Mouse (Mus musculus) left cerebral cortex, adult 11 months (tissue): Measurements from ENCODE around the gene Ankrd13b.
A peak's percentile ranks its signal among the peaks of the same experiment; 100 is the strongest.

ENCODE experiments used
- DNase-seq: peaks from one replicate; pipeline ENCODE4 v3.0.0; 2022; ENCODE audit warnings: low spot score

The Ankrd13b gene

GRCm38 (mm10) chr11:77508068-77509021, 18.9 kb upstream of the Ankrd13b start:
- no peak for DNase-seq

- DNase-seq = no peak
Measured at GRCm38 (mm10) chr11:77507426-77507825, 17.9 kb upstream of the Ankrd13b start.

DNA sequence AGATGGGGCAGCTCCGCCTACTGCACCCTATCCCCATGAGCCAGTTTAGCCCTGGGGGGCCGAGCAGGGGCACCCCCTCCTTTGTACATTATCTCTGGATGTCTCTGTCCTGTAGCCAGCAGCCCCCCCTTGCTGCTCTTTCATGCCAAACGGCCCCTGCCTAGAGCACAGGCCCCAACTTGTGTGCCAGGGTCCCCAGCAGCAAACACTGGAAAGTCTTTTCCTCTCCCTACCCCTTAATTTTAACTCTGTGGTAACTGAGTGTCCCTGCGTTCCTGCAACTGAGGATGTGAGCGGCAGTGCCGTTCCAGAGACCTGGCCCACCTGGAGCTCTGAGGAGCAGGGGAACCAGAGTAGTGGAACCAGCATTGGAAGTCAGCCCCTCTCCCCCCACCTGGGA, 17.5 kb upstream of the Ankrd13b start:
- no peak for DNase-seq

DNA sequence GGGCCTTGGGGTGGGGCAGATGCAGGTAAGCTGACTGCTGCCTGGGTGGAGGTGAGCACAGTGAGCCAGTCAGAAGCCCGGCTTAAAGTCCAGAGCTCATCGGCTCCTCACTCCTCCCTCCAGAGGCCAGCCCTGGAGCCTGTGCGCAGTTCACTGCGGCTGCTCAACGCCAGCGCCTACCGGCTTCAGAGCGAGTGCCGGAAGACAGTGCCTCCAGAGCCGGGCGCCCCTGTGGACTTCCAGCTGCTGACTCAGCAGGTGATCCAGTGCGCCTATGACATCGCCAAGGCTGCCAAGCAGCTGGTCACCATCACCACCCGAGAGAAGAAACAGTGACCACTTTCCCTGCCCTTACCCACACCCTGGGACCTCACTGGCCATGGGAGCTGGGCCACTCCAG, 16.8 kb upstream of the Ankrd13b start:
- no peak for DNase-seq

DNA sequence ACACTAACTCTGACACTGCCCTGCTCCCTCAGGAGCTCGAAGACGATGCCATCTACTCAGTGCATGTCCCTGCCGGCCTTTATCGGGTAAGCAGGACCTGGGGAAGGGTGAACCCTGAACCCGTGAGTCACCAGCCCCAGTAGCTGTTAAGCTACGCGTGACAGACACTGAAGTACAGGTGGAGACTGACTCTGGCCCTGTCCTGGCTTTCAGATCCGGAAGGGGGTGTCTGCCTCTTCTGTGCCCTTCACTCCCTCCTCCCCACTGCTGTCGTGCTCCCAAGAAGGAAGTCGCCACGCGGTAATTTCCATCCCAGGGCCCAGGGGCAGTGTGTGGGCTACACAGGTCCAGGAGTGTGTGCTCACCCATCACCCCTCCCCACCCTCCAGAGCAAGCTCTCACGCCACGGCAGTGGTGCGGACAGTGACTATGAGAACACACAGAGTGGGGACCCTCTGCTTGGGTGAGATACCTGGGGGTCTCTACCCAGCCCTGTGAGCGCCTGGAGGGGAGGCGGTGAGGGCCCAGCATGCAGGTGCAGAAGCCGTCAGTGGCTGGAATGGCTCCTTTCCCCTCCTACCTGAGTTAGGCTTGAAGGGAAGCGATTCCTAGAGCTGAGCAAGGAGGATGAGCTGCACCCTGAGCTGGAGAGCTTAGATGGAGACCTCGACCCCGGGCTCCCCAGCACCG, 16.0 kb upstream of the Ankrd13b start:
- no peak for DNase-seq

- no peak for DNase-seq
Measured at GRCm38 (mm10) chr11:77504377-77504776, 14.9 kb upstream of the Ankrd13b start.

GRCm38 (mm10) chr11:77503511-77503910, 14.0 kb upstream of the Ankrd13b start:
- no peak for DNase-seq

DNA sequence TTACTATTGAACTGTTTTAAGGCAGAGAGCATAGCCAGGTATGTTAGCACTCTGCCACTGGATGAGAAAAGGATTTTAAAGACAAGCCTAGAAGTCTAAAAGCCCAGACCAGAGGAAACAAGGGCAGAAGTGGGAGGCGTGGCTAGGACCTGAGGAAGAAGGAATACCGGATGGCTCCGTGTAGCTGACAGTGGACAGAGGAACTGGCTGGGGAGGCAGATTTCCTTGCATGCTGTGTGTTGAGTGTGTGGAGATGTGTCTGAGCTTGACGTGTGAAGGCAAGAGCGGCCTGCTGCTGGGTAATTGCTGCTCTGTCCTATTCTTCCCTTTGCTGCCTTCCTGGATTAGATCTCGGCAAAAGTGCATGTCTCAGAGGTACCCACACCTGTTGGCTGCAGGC, 13.0 kb upstream of the Ankrd13b start:
- no peak for DNase-seq

DNA sequence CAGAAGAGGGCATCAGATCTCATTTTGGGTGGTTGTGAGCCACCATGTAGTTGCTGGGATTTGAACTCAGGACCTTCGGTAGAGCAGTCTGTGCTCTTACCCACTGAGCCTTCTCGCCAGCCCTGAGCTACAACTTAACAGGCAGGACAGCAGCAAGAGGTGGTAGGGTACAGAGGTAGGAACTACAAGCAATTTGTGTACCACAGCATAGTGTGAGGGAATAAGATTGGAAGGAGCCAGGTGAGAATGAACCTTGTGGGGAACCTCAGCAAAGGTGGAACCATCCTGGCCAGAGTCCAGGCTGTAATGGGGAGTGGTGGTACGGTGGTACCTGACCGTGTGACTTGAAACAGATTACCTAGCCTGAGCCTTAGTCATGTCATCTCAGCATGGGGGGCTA, 12.5 kb upstream of the Ankrd13b start:
- no peak for DNase-seq

DNA sequence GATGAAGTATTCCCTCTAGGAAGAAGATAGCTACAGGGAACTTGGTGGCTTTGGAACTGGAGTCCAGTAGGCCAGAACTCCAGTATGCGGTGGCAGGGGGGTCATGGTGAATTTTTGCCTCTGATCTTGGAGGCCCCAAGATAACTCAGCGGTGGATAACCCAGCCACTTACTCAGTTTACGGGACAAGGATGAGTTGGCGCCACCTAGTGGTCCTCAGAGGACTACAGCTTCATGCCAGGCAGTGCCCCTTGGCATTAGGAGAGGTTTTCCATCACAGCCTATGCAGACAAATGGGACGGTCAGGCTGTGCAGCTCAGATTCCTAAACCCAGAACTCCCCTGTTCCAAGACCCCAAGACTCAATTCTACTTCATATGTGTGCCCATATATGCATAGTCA, 11.9 kb upstream of the Ankrd13b start:
- no peak for DNase-seq

DNA sequence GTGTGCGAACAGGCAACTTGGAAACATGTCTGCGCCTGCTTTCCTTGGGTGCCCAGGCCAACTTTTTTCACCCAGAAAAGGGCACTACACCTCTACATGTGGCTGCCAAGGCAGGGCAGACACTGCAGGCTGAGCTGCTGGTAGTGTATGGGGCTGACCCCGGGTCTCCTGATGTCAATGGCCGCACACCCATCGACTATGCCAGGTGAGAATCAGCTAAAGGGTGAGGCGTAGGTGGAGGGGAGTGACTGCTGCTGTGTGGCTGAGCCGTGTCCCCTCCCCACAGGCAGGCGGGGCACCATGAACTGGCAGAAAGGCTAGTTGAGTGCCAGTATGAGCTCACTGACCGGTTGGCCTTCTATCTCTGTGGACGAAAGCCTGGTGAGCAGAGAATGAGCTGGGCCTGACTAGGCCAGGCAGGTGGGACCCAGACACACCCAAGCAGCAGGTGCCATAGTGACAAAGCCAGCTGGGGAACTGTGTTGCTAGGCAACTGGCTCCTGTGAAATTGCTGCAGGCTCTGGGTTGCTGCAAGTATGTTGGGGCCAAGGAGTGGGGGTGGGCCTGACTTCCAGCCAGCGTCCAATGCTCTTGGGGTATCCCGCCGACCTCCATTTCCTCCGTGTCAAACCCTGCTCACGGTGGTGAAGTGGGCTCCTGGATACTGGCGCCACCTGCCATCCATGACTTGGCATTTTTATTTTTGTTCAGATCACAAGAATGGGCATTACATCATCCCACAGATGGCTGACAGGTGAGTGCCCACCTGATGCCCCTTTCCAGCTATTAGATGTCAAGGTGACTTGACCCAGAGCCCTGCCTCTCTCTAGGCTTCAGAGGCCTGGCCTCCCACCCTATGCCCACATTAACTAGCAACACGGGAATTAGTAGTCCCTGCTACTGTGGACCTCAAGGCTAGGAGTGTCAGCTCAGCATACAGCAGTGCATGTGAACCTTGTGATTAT, 11.2 kb upstream of the Ankrd13b start:
- no peak for DNase-seq

DNA sequence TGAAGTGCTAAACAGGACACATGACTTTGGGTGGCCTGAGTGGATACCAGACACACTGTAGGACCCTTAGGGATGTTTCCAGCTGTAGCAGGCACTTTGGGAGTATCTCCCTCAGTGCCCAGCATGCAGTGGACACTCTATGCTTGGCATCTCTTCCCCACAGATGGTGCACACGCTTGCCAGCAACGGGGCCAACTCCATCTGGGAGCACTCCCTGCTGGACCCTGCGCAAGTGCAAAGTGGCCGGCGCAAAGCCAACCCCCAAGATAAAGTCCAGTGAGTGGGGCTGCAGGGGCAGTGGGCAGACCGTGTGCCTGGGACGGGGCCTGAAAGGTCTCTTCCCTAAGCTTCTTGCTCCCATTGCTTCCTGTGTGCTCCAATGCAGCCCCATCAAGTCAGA, 9.9 kb upstream of the Ankrd13b start:
- DNase-seq = no peak

GRCm38 (mm10) chr11:77498261-77499139, 9.0 kb upstream of the Ankrd13b start:
- DNase-seq = no peak

DNA sequence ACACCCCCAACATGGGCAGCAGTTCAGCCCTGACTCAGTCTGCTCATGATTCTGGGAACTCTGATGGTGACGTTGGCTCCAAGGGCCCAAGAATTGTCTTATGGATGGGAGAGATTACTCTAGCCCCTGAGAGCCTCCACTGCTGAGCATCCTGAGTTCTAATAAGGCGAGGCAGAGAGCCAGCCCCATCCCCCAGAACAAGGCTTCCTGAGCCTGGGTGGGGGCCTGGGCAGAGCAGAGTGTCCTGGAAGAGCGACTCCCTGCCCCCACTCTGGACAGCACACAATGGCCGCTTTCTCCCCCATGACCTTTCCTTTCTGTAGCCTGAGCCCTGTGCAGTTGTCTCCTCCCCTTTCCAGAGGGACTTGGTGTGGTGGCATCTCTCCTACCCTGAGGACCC, 8.4 kb upstream of the Ankrd13b start:
- no peak for DNase-seq

DNA sequence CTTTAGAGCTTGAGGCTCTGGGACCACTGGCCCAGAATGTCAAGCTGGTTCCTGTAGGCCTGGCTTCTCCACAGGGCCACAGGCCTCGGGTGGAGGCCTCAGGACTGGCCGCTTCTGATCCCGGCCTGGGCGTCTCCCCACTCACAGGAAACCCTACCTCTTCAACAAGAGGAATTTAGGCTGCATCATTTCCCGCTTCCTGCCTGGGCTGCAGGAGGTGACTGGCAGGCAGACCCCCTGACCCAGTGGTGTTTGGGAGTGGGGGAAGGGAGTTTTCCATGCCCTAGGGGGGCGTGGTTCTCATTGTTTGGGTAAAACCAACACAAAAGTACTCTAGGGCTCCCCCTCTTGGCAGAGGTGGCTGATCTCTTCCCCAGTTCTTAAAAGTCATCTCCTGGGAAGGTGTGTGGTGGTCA, 7.9 kb upstream of the Ankrd13b start:
- DNase-seq = no peak

GRCm38 (mm10) chr11:77495507-77495906, 6.0 kb upstream of the Ankrd13b start:
- DNase-seq = no peak

- no peak for DNase-seq
Measured at GRCm38 (mm10) chr11:77494782-77495181, 5.3 kb upstream of the Ankrd13b start.

- no peak for DNase-seq
Measured at GRCm38 (mm10) chr11:77494344-77494676, 4.8 kb upstream of the Ankrd13b start.

DNA sequence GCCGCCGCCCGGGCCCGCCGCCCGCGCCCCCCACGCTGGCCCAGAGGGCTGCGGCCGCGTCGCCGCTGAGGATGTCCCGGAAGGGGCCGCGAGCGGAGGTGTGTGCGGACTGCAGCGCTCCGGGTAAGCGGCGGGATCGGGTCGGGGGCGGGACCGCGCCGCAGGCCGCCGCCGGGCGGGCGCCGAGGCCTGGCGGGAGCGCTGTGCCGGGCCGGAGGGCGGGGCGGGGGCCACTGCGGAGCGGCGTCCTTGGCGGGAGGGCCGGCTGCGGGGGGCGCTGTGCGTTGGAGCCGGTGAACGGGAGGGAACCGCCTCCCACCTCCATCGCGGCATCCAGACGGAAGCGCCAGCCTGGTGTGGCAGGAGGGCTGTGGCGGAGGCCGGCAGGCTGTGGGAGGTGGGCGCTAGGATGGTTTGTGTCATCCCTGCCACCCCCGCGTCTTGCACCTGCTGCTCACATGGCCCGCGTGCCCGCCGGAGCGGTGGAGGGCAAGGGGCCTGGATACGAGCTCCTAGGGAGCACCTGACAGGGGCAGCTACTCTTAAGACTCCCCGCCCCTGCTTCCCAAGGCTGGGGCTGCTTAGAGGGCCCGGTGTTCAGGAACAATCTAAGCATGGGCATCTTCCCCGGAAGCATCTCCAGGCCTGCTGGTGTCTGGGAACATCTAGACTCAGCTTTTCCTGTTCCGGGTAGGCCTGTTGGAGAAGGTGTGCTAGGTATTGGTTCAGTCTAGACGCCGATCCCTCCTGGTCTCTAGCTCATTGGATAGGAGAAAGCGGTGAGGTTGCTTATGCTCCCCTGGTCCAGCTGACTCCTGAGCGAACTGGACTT, 4.2 kb upstream of the Ankrd13b start, which contains the start of gene Git1:
Gene Git1 (plus strand): TSS at position 51 of the 832 bp plus-strand sequence.
- DNase-seq = no peak

GRCm38 (mm10) chr11:77492911-77493332, 3.4 kb upstream of the Ankrd13b start:
- peak; percentile 86 for DNase-seq
